Mouse (Mus musculus): ENCODE data around the gene Tspo2. TPM values are rescaled to one million over a fixed set of nuclear protein-coding genes. Genes with fewer than 3 reads are reported as not detected.

Tspo2 gene
- polyA plus RNA-seq, 1 experiment from 2014 or later = 1.5 TPM

DNA sequence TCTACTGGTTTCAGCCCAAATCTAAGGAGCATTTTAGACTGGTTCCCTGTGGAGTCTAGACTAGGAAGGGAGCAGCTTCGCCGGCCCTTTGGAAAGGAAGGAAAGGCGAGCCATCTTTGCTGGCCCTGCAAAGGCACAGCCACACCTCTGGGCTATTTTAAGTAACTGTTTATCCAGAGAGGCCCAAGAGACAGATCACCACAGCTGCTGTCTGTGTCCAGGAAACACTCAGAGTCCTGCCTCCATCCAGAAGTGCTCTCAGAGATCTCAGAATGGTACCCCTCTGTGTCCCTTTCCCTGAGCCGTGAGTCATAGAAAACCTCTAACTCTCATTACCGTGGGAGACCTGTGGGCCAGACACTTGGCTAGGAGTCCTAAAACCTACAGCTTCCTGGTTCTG lies 20.9 kb downstream of the Tspo2 start:
- peaks cover 31% of the 10 kb centered on the region for H3K4me1 ChIP-seq (ENCODE audit: insufficient read depth)
- H3K36me3 ChIP-seq (ENCODE audit: insufficient read depth) = no peaks in the 10 kb centered on the region
- no peaks in the 10 kb centered on the region for H3K9me3 ChIP-seq (ENCODE audit: low read depth, low read length)
- no peak overlapping the region for H3K9ac ChIP-seq
- WGBS = 14% methylated on average over 5 of the region's 5 CpGs
- no peak overlapping the region for H3K4me3 ChIP-seq (ENCODE audit: low read depth, low read length)
- peak overlapping the region; percentile 39; the same call in 1 of the 2 replicates for H3K27ac ChIP-seq (ENCODE audit: low read depth)
- ATAC-seq (ENCODE audit: insufficient read depth) (0 out of 2 replicates have a peak, but pooled peaks have one; percentile 22), DNase-seq (peak; percentile 69)
- no peak for TF ChIP-seq CTCF (IDR thresholded peaks at IDR 0.05; ENCODE audit: low read depth)
- peak overlapping the region; percentile 32; the same call in 1 of the 2 replicates for H3K4me2 ChIP-seq
- no peaks in the 10 kb centered on the region for H3K27me3 ChIP-seq (ENCODE audit: insufficient read depth, low read length)

DNA sequence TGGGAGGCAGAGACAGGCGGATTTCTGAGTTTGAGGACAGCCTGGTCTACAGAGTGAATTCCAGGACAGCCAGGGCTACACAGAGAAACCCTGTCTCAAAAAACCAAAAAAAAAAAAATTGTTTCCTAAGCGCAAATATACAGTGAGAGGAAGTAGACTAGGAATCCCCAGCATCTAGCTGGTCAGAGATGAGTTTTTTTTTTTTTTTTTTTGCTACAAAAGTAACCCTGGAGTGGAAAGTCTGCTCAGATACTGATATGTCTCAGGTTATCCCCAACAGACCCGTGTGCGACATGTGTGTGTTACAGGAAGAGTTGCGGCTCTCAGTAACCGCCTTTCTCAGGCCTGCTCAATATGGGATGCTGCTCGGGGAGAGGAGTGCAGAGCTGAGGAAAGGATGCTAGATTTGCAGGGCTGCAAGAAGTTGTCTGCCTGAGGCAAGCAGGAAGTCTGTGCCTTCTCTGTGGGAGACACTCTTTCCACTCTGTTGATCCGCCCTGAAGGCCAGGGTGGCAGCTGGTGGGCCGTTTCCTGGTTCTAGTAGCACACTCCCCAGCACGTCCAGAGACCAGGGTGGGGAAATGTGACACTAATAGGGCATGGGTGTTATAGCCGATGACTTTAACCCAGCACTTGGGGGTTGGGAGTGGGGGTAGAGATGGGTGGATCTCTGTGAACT lies 23.3 kb downstream of the Tspo2 start:
- no peak for DNase-seq
- Histone ChIP-seq H3K4me1 (ENCODE audit: insufficient read depth) (peaks cover 31% of the 10 kb centered on the region), H3K36me3 (ENCODE audit: insufficient read depth) (no peaks in the 10 kb centered on the region), H3K9me3 (ENCODE audit: low read depth, low read length) (no peaks in the 10 kb centered on the region), H3K27ac (ENCODE audit: low read depth) (peak overlapping the region; percentile 44; the same call in 1 of the 2 replicates), H3K4me2 (no peak overlapping the region), H3K27me3 (ENCODE audit: insufficient read depth, low read length) (no peaks in the 10 kb centered on the region), H3K9ac (no peak overlapping the region), H3K4me3 (ENCODE audit: low read depth, low read length) (no peak overlapping the region)
- WGBS = 61% methylated on average over 11 of the region's 11 CpGs
- no peak for ATAC-seq (ENCODE audit: insufficient read depth)
- no peak for TF ChIP-seq CTCF (IDR thresholded peaks at IDR 0.05; ENCODE audit: low read depth)

DNA sequence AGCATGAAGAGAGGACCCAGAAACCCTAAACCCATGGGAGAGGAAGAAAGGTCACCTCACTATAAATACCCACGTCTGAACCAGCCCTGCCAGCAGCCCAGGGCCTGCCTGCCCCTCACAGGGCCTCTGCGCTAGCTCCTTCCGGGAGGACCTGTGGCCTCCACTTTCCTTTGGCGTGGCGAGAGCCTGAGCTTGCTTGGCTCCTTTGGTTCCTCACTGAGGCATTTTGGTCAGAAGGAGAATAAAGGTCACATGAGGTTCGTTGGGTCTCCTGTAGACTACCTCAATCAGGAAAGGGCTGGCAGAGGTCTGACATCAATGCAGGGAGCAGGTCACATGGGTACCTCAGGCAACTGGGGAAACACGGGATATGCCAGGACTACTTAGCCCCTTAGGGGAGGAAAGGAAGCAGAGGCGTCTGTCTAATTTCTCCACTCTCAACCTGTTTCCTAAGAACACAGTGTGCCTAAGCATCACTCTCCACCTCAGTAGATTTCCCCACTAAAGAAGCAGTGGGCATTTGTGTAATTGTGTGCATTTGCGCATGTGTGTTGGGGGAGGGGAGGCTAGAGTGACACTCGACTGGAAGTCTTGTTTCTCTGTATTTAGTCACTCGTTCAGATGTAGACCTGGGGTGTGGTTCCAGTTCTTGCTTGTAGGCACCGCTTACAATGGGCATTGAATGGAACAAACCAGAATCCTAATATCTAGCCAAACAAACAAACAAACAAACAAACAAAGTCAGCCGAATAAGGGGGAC lies 24.2 kb downstream of the Tspo2 start:
- Histone ChIP-seq H3K4me1 (ENCODE audit: insufficient read depth) (peaks cover 25% of the 10 kb centered on the region), H3K27ac (ENCODE audit: low read depth) (peak overlapping the region; percentile 63), H3K9me3 (ENCODE audit: low read depth, low read length) (no peaks in the 10 kb centered on the region), H3K4me2 (no peak overlapping the region), H3K9ac (no peak overlapping the region), H3K27me3 (ENCODE audit: insufficient read depth, low read length) (no peaks in the 10 kb centered on the region), H3K4me3 (ENCODE audit: low read depth, low read length) (no peak overlapping the region), H3K36me3 (ENCODE audit: insufficient read depth) (no peaks in the 10 kb centered on the region)
- no peak for DNase-seq
- TF ChIP-seq CTCF (IDR thresholded peaks at IDR 0.05; ENCODE audit: low read depth) = no peak
- WGBS = 62% methylated on average over 13 of the region's 13 CpGs
- no peak for ATAC-seq (ENCODE audit: insufficient read depth)

DNA sequence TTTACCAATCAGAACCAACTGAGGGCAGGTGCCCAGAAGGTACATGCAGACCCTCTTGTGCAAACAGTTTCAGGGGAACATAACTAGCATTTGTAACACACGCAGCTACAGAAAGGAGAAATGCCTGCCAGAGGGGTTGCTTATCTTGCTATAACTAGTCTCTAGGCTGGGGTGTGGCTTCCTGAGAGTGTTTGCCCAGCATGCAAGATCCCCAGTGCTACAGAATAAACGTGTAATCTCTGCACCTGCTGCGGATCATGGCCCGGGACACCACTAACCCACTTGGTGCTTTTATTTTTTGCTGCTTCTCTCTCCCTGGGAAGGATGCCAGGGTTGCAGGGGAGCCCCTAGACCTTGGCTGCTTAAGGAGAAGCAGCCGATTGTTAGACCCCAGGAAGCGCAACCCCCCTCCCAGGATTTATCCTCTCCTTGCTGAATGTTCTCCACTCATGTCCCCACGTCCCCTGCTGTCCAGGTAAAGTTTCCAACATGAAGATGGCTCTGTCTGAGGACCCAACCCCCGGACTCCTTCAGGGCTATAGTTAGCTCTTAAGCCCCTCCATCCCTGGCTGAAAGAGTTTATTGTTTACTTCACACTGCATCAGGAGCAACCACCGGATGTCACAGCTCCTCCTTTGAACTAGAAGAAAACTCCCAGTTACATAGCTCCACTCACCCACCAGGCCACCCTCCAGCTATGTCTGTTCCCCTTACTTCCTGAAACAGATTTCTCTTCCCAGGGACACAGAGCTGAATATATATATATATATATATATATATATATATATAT lies 25.3 kb downstream of the Tspo2 start:
- Histone ChIP-seq H3K9me3 (ENCODE audit: low read depth, low read length) (no peaks in the 10 kb centered on the region), H3K36me3 (ENCODE audit: insufficient read depth) (no peaks in the 10 kb centered on the region), H3K4me1 (ENCODE audit: insufficient read depth) (peaks cover 19% of the 10 kb centered on the region), H3K4me2 (no peak overlapping the region), H3K27ac (ENCODE audit: low read depth) (peak overlapping the region; percentile 69), H3K9ac (no peak overlapping the region), H3K4me3 (ENCODE audit: low read depth, low read length) (no peak overlapping the region), H3K27me3 (ENCODE audit: insufficient read depth, low read length) (no peaks in the 10 kb centered on the region)
- TF ChIP-seq CTCF (IDR thresholded peaks at IDR 0.05; ENCODE audit: low read depth) = no peak
- DNase-seq (peak; percentile 52), ATAC-seq (ENCODE audit: insufficient read depth) (no peak)
- 22% methylated on average over 9 of the region's 9 CpGs for whole genome bisulfite sequencing

DNA sequence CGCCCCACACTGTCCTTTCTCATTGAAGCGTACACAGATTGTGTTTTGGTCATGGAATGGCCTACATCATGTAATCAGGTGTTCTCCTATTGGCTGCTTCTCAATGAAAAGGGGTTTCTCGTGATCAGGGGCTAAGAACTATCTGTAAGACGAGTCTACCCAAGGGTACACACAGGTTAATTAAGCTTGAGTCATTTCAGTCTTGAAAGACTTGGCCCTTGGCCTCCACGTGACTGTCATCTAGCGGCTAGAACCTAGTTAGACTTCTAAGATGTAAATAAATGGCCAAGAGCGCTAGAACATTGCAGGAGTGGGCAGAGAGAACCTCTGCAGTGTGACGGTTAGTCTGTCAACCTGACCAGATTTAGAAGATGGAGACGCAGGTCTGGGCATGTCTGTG lies 27.1 kb downstream of the Tspo2 start:
- WGBS = 82% methylated on average over 9 of the region's 9 CpGs
- Histone ChIP-seq H3K4me2 (no peak overlapping the region), H3K27me3 (ENCODE audit: insufficient read depth, low read length) (no peaks in the 10 kb centered on the region), H3K27ac (ENCODE audit: low read depth) (no peak overlapping the region), H3K9ac (no peak overlapping the region), H3K4me3 (ENCODE audit: low read depth, low read length) (no peak overlapping the region), H3K36me3 (ENCODE audit: insufficient read depth) (no peaks in the 10 kb centered on the region), H3K9me3 (ENCODE audit: low read depth, low read length) (no peaks in the 10 kb centered on the region), H3K4me1 (ENCODE audit: insufficient read depth) (peaks cover 14% of the 10 kb centered on the region)
- DNase-seq = no peak
- no peak for TF ChIP-seq CTCF (IDR thresholded peaks at IDR 0.05; ENCODE audit: low read depth)
- no peak for ATAC-seq (ENCODE audit: insufficient read depth)

DNA sequence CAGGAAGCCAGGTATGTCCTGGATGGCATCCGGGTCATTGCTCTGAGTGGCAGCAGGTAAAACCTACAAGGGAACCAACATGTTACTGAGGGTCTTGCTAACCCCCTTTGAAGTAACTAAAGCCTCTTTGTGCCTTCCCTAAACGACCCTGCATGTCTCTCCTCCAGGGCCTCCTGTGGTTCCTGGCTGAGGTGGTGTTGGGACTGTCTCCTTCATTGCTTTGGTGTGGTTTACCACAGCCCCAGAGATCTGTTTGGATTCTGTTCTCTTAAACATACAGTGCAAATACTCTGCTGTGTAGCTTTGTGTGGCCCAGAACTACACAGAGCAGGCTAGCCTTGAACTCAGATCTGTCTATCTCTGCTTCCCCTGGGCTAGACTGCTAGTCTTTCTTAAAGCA lies 31.8 kb downstream of the Tspo2 start:
- Histone ChIP-seq H3K4me2 (no peak overlapping the region), H3K27me3 (ENCODE audit: insufficient read depth, low read length) (no peaks in the 10 kb centered on the region), H3K27ac (ENCODE audit: low read depth) (no peak overlapping the region), H3K36me3 (ENCODE audit: insufficient read depth) (peaks cover 35% of the 10 kb centered on the region), H3K4me3 (ENCODE audit: low read depth, low read length) (no peak overlapping the region), H3K4me1 (ENCODE audit: insufficient read depth) (no peaks in the 10 kb centered on the region), H3K9ac (no peak overlapping the region), H3K9me3 (ENCODE audit: low read depth, low read length) (no peaks in the 10 kb centered on the region)
- DNase-seq = no peak
- 59% methylated on average over 2 of the region's 2 CpGs for WGBS
- no peak for TF ChIP-seq CTCF (IDR thresholded peaks at IDR 0.05; ENCODE audit: low read depth)
- ATAC-seq (ENCODE audit: insufficient read depth) = no peak

DNA sequence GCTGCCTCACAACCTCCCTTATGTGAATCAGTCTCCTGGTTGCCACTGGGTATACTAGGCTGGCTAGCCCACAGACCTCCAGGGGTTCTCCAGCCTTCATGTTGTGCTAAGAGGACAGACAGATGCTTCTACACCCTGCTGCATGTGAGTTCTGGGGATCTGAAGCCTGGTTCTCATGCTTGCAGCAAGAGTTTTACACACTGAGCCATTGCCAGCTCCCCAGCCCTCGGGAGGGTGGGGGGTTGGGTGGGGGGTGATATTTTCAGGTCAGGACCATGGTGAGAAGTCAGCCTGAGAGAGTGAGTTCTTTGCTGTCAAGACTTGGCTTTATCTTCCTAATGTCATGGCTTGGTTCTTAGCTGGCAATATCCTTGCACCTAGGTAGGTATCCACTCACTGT lies 32.5 kb downstream of the Tspo2 start:
- DNase-seq = no peak
- 52% methylated on average over 1 of the region's 1 CpGs for WGBS
- ATAC-seq (ENCODE audit: insufficient read depth) = no peak
- no peak overlapping the region for H3K9ac ChIP-seq
- H3K27ac ChIP-seq (ENCODE audit: low read depth) = no peak overlapping the region; the same call in 1 of the 2 replicates
- peak overlapping the region; percentile 18; the same call in 1 of the 2 replicates for H3K4me2 ChIP-seq
- no peaks in the 10 kb centered on the region for H3K9me3 ChIP-seq (ENCODE audit: low read depth, low read length)
- no peaks in the 10 kb centered on the region for H3K27me3 ChIP-seq (ENCODE audit: insufficient read depth, low read length)
- peaks cover 43% of the 10 kb centered on the region for H3K36me3 ChIP-seq (ENCODE audit: insufficient read depth)
- H3K4me1 ChIP-seq (ENCODE audit: insufficient read depth) = no peaks in the 10 kb centered on the region
- H3K4me3 ChIP-seq (ENCODE audit: low read depth, low read length) = no peak overlapping the region
- no peak for TF ChIP-seq CTCF (IDR thresholded peaks at IDR 0.05; ENCODE audit: low read depth)
